Mouse (Mus musculus) midbrain, embryonic 15.5 days (tissue): ENCODE results near the gene Klhl6. TPM values are rescaled to one million over a fixed set of nuclear protein-coding genes. Genes with fewer than 3 reads are reported as not detected.
"Not testable (repeated sequence)": the region's sequence is repeated elsewhere in the genome, so short reads cannot be mapped to it uniquely, and the experiment has no call there.

Experiments
- ATAC-seq: fragments of 200-750 bp; cut with Nextera tagmentation; replicated peaks from 2 replicates; pipeline ENCODE4 v1.8.0; 2017; ENCODE audit warnings: moderate TSS enrichment
- H3K27ac ChIP-seq: fragments of 300-500 bp; sonication (generic); 2 replicates; pipeline ENCODE4 v1.5.1; 2015; ENCODE audit warnings: mild to moderate bottlenecking, inconsistent platforms
- H3K27me3 ChIP-seq: fragments of 300-500 bp; sonication (generic); replicated peaks from 2 replicates; pipeline ENCODE4 v1.6.1; 2015; ENCODE audit warnings: inconsistent platforms
- H3K36me3 ChIP-seq: fragments of 300-500 bp; sonication (generic); replicated peaks from 2 replicates; pipeline ENCODE4 v1.6.1; 2015; ENCODE audit warnings: inconsistent platforms
- H3K4me1 ChIP-seq: fragments of 300-500 bp; sonication (generic); 2 replicates; pipeline ENCODE4 v1.6.1; 2015; ENCODE audit warnings: inconsistent platforms
- H3K4me2 ChIP-seq: fragments of 300-500 bp; sonication (generic); 2 replicates; pipeline ENCODE4 v1.6.1; 2015; ENCODE audit warnings: inconsistent platforms, mild to moderate bottlenecking, moderate library complexity
- H3K4me3 ChIP-seq: fragments of 300-500 bp; sonication (generic); 2 replicates; pipeline ENCODE4 v1.5.1; 2015; ENCODE audit warnings: mild to moderate bottlenecking, inconsistent platforms
- H3K9ac ChIP-seq: fragments of 300-500 bp; sonication (generic); 2 replicates; pipeline ENCODE4 v1.6.1; 2015; ENCODE audit warnings: mild to moderate bottlenecking, inconsistent platforms
- H3K9me3 ChIP-seq: fragments of 300-500 bp; sonication (generic); 2 replicates; pipeline ENCODE4 v1.6.1; 2016; ENCODE audit warnings: inconsistent platforms
- WGBS: fragments of 180-500 bp; shearing (Covaris S2); methylation state at CpG from one replicate; pipeline ENCODE4 v1.1.7; 2015; ENCODE audit warnings: mixed read lengths; 5-methylcytosine and 5-hydroxymethylcytosine counted together
- polyA plus RNA-seq: library from polyadenylated mRNA; unstranded; fragments of >200 nt; fragmentation: Nextera tagmentation; extraction: Ambion mirVana; gene quantifications from 2 replicates; pipeline ENCODE4 v1.2.1, GENCODE M21; 2015

The Klhl6 gene
- 4.0 and 5.0 TPM in 2 replicates for polyA plus RNA-seq

GRCm38 (mm10) chr16:19982537-19983257 lies at the start of gene Klhl6:
Gene Klhl6, minus strand, starts transcription at chr16:19983037.
- no peak within 1 kb of the TSS for H3K4me2 ChIP-seq
- H3K4me3 ChIP-seq = no peak within 1 kb of the TSS

GRCm38 (mm10) chr16:20027241-20027640 lies 44.4 kb upstream of the Klhl6 start:
- WGBS = 79% methylated on average over 2 of the region's 4 CpGs
- not testable (repeated sequence) for H3K4me3 ChIP-seq, ATAC-seq, H3K4me1 ChIP-seq, H3K27ac ChIP-seq, H3K36me3 ChIP-seq, H3K9me3 ChIP-seq, H3K9ac ChIP-seq, H3K27me3 ChIP-seq, H3K4me2 ChIP-seq

More at GRCm38 (mm10) chr16:19982537-19983257, at the start of gene Klhl6:
- no peak for ATAC-seq
- H3K36me3 ChIP-seq = no peaks in the 10 kb centered on the region
- WGBS = 73% methylated on average over 14 of the region's 14 CpGs
- no peaks in the 10 kb centered on the region for H3K9me3 ChIP-seq
- H3K4me1 ChIP-seq = no peaks in the 10 kb centered on the region
- H3K27ac ChIP-seq = no peak within 1 kb of the TSS
- no peak within 1 kb of the TSS for H3K9ac ChIP-seq
- no peaks in the 10 kb centered on the region for H3K27me3 ChIP-seq

- Histone ChIP-seq H3K9me3 (no peaks in the 10 kb centered on the region), H3K4me3 (no peak overlapping the region), H3K36me3 (no peaks in the 10 kb centered on the region), H3K4me1 (no peaks in the 10 kb centered on the region), H3K27ac (no peak overlapping the region), H3K4me2 (no peak overlapping the region), H3K27me3 (no peaks in the 10 kb centered on the region), H3K9ac (no peak overlapping the region)
- ATAC-seq = no peak
- WGBS = 88% methylated on average over 1 of the region's 1 CpGs
Observed at GRCm38 (mm10) chr16:20022821-20023220, 40.0 kb upstream of the Klhl6 start.

- ATAC-seq = no peak
- H3K9me3 ChIP-seq = no peaks in the 10 kb centered on the region
- no peak overlapping the region for H3K4me2 ChIP-seq
- no peaks in the 10 kb centered on the region for H3K36me3 ChIP-seq
- no peaks in the 10 kb centered on the region for H3K27me3 ChIP-seq
- H3K4me3 ChIP-seq = no peak overlapping the region
- no peak overlapping the region for H3K27ac ChIP-seq
- WGBS = 85% methylated on average over 2 of the region's 2 CpGs
- H3K4me1 ChIP-seq = no peaks in the 10 kb centered on the region
- H3K9ac ChIP-seq = no peak overlapping the region
Observed at GRCm38 (mm10) chr16:20021848-20022247, 39.0 kb upstream of the Klhl6 start.

- H3K36me3 ChIP-seq = no peaks in the 10 kb centered on the region
- no peak overlapping the region for H3K27ac ChIP-seq
- no peak for ATAC-seq
- H3K27me3 ChIP-seq = no peaks in the 10 kb centered on the region
- H3K4me1 ChIP-seq = no peaks in the 10 kb centered on the region
- no peaks in the 10 kb centered on the region for H3K9me3 ChIP-seq
- no peak overlapping the region for H3K4me2 ChIP-seq
- H3K4me3 ChIP-seq = no peak overlapping the region
- H3K9ac ChIP-seq = no peak overlapping the region
Observed at GRCm38 (mm10) chr16:20012647-20013046, 29.8 kb upstream of the Klhl6 start.

- no peaks in the 10 kb centered on the region for H3K9me3 ChIP-seq
- 65% methylated on average over 1 of the region's 1 CpGs for WGBS
- ATAC-seq = no peak
- H3K4me1 ChIP-seq = no peaks in the 10 kb centered on the region
- H3K27me3 ChIP-seq = no peaks in the 10 kb centered on the region
- no peak overlapping the region for H3K27ac ChIP-seq
- H3K9ac ChIP-seq = no peak overlapping the region
- H3K4me3 ChIP-seq = no peak overlapping the region
- H3K36me3 ChIP-seq = no peaks in the 10 kb centered on the region
- H3K4me2 ChIP-seq = no peak overlapping the region
Observed at GRCm38 (mm10) chr16:20006066-20006465, 23.2 kb upstream of the Klhl6 start.

- 93% methylated on average over 8 of the region's 8 CpGs for WGBS
- not testable (repeated sequence) for H3K9me3 ChIP-seq, H3K27me3 ChIP-seq, H3K4me3 ChIP-seq, H3K4me1 ChIP-seq, ATAC-seq, H3K36me3 ChIP-seq, H3K27ac ChIP-seq, H3K9ac ChIP-seq, H3K4me2 ChIP-seq
Observed at GRCm38 (mm10) chr16:20000286-20000685, 17.4 kb upstream of the Klhl6 start.

GRCm38 (mm10) chr16:19997616-19998015 lies 14.8 kb upstream of the Klhl6 start:
- Histone ChIP-seq H3K4me1 (no peaks in the 10 kb centered on the region), H3K4me2 (no peak overlapping the region), H3K9ac (no peak overlapping the region), H3K4me3 (no peak overlapping the region), H3K9me3 (no peaks in the 10 kb centered on the region), H3K27ac (no peak overlapping the region), H3K27me3 (no peaks in the 10 kb centered on the region), H3K36me3 (no peaks in the 10 kb centered on the region)
- no peak for ATAC-seq
- WGBS = 89% methylated on average over 7 of the region's 7 CpGs

- 16% methylated on average over 6 of the region's 6 CpGs for WGBS
- not testable (repeated sequence) for H3K9ac ChIP-seq, H3K36me3 ChIP-seq, H3K4me1 ChIP-seq, H3K4me3 ChIP-seq, H3K4me2 ChIP-seq, H3K9me3 ChIP-seq, H3K27ac ChIP-seq, H3K27me3 ChIP-seq
- ATAC-seq = peak; percentile 74
Observed at GRCm38 (mm10) chr16:19996913-19997312, 14.1 kb upstream of the Klhl6 start.

- Histone ChIP-seq H3K4me1 (no peaks in the 10 kb centered on the region), H3K4me3 (no peak overlapping the region), H3K4me2 (no peak overlapping the region), H3K27me3 (no peaks in the 10 kb centered on the region), H3K9ac (no peak overlapping the region), H3K9me3 (no peaks in the 10 kb centered on the region), H3K27ac (no peak overlapping the region), H3K36me3 (no peaks in the 10 kb centered on the region)
- no peak for ATAC-seq
Observed at GRCm38 (mm10) chr16:19995818-19996217, 13.0 kb upstream of the Klhl6 start.

- H3K4me2 ChIP-seq = no peak overlapping the region
- H3K9ac ChIP-seq = no peak overlapping the region
- H3K4me1 ChIP-seq = no peaks in the 10 kb centered on the region
- no peaks in the 10 kb centered on the region for H3K9me3 ChIP-seq
- H3K27ac ChIP-seq = no peak overlapping the region
- no peak for ATAC-seq
- 89% methylated on average over 3 of the region's 3 CpGs for WGBS
- H3K4me3 ChIP-seq = no peak overlapping the region
- H3K27me3 ChIP-seq = no peaks in the 10 kb centered on the region
- H3K36me3 ChIP-seq = no peaks in the 10 kb centered on the region
Observed at GRCm38 (mm10) chr16:19993278-19993677, 10.4 kb upstream of the Klhl6 start.

- no peak for ATAC-seq
- no peaks in the 10 kb centered on the region for H3K36me3 ChIP-seq
- no peaks in the 10 kb centered on the region for H3K9me3 ChIP-seq
- H3K4me3 ChIP-seq = no peak overlapping the region
- H3K4me1 ChIP-seq = no peaks in the 10 kb centered on the region
- no peak overlapping the region for H3K9ac ChIP-seq
- H3K4me2 ChIP-seq = no peak overlapping the region
- H3K27me3 ChIP-seq = no peaks in the 10 kb centered on the region
- H3K27ac ChIP-seq = no peak overlapping the region
Observed at GRCm38 (mm10) chr16:19990536-19990935, 7.7 kb upstream of the Klhl6 start.

- whole genome bisulfite sequencing = 98% methylated on average over 2 of the region's 2 CpGs
- H3K4me1 ChIP-seq = no peaks in the 10 kb centered on the region
- no peaks in the 10 kb centered on the region for H3K27me3 ChIP-seq
- ATAC-seq = no peak
- H3K9ac ChIP-seq = no peak overlapping the region
- H3K4me2 ChIP-seq = no peak overlapping the region
- no peaks in the 10 kb centered on the region for H3K9me3 ChIP-seq
- H3K27ac ChIP-seq = no peak overlapping the region
- H3K4me3 ChIP-seq = no peak overlapping the region
- no peaks in the 10 kb centered on the region for H3K36me3 ChIP-seq
Observed at GRCm38 (mm10) chr16:19987589-19987988, 4.8 kb upstream of the Klhl6 start.
